Mouse (Mus musculus) thymus, adult 2 months (tissue): Measurements from ENCODE around the gene Lrfn2.

ENCODE experiments used
- CTCF ChIP-seq: fragments of 200-500 bp; IDR thresholded peaks from 2 replicates; pipeline ENCODE4 v1.5.1; 2012; ENCODE audit warnings: mild to moderate bottlenecking, control low read depth, low read length, moderate library complexity, borderline replicate concordance; ENCODE audit not compliant: control insufficient read depth, poor library complexity, insufficient read depth; ENCODE audit errors: extremely low read depth
- POLR2A ChIP-seq: fragments of 200-500 bp; IDR thresholded peaks from 2 replicates; pipeline ENCODE4 v1.6.1; 2012; ENCODE audit warnings: mild to moderate bottlenecking, low read length, control low read depth, moderate library complexity; ENCODE audit not compliant: control insufficient read depth, poor library complexity, insufficient read depth; ENCODE audit errors: extremely low read depth

DNA sequence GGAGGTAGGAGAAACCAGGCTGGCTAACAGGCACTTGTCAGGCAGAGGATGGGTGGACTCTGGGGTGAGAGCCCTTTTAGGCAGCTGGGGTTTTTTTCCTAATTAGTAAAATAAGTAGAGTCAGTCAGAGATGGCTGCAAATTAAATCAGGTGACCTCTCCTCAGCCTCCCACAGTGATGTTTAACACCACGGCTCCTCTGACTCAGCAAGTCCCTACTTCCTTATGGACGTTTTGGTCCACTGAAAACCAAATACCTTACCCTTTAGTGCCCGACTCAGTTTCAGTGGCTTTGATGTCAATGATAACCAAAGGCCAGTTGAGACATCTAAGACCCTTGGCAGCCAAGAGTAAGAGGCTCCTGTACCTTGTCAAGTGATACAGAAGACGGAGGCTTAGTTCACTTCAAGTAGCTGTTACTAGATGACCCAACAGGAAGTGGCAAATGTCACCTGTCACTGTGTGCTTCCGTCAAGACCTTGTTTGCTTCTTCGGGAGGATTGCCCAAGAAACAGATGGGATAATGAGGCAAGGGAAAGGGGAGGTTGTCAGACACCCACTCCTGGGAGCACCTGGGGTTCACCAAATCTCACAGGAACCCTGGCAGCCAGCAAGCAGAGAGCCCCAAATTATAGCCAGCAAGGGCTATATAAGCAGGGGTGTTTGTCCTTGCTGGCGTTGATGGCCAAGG is 77.3 kb downstream of the Lrfn2 start:
- no peak for TF ChIP-seq CTCF
- no peak for TF ChIP-seq POLR2A
